Mouse (Mus musculus) gonadal fat pad, adult 2 months (tissue): ENCODE data around the gene Chn1. TPM values are rescaled to one million over a fixed set of nuclear protein-coding genes. Genes with fewer than 3 reads are reported as not detected.

Experiments
- DNase-seq: peaks from one replicate; pipeline ENCODE4 v3.0.0-alpha.2; 2012; ENCODE audit warnings: low read depth
- polyA plus RNA-seq: library from polyadenylated mRNA; depleted of rRNA; stranded (reverse); fragments of >200 nt; gene quantifications from 2 replicates; pipeline ENCODE4 v1.2.3, GENCODE M21; 2012

The Chn1 gene
- polyA plus RNA-seq, 1 experiment = 18.1 TPM

GRCm38 (mm10) chr2:73636387-73636786 is 138.8 kb downstream of the Chn1 start:
- no peak for DNase-seq

DNA sequence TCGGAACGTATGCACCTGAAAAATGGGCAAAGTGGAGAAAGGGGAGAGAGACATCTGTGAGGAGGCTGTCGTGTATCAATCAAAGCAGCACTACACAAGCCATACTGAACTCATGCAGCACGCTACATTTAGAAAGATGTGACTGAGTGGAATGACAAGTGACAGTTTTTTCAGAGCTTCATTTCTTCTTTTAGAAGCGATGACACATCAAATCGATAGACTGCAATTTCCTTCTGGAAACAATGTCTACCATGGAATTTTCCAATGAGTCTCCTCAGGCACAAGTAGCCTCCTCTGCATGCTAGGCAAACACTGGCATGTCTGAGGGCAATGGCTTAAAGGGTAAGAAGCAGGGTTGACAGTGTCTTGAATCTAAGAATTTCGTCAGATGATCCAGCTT is 143.3 kb downstream of the Chn1 start:
- DNase-seq = no peak

DNA sequence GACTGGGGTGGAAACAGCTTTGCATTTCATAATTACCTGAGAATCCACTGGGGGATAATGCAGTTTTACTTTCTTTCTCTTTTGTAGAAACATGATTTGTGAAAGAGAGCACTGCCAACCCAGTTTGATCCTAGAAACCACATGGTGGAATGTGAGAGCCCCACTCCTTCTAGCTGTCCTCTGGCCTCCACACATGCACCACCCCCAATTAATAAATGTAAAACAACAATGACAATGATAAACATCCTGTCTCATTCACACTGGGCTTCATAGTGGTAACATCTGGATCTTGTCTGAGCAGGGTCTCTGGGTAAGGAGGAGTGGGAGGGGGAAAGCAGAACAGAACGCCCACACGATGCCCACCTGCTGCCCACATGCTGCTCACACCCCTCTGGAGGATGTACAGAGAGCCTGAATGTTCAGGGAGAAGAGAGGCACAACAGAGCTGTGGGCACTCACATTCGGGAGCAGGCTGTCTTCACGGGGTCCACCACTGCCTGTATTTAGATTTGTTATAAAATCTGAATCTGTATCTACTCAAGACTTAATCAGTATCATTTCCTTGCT is 156.6 kb downstream of the Chn1 start:
- DNase-seq = no peak

- DNase-seq = no peak
These were observed 158.6 kb downstream of the Chn1 start for GRCm38 (mm10) chr2:73616434-73617057.

GRCm38 (mm10) chr2:73615456-73615855 is 159.7 kb downstream of the Chn1 start:
- DNase-seq = no peak

GRCm38 (mm10) chr2:73614303-73614702 is 160.8 kb downstream of the Chn1 start:
- no peak for DNase-seq

- DNase-seq = no peak
These were observed 162.2 kb downstream of the Chn1 start for GRCm38 (mm10) chr2:73612941-73613340.

- DNase-seq = no peak
These were observed 162.7 kb downstream of the Chn1 start for GRCm38 (mm10) chr2:73612367-73612914.

DNA sequence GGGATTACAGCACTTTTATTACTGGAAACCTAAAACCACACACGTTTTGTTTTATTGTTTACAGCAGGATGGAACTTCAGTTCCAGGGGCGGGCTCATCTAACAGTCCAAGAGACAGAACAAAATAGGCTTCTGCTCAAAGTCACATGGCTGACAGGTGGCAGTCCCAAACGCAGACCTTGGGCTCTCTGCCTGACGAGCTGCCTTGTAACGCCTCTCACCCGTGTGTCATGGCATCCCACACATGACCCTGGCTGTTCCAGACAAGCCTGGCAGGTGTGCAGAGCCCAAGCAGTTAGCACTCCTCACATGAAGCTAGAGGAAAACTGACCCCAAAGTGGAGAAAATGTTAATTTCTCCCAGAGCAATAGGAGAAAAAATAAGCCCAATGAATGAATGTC is 163.3 kb downstream of the Chn1 start:
- DNase-seq = no peak

DNA sequence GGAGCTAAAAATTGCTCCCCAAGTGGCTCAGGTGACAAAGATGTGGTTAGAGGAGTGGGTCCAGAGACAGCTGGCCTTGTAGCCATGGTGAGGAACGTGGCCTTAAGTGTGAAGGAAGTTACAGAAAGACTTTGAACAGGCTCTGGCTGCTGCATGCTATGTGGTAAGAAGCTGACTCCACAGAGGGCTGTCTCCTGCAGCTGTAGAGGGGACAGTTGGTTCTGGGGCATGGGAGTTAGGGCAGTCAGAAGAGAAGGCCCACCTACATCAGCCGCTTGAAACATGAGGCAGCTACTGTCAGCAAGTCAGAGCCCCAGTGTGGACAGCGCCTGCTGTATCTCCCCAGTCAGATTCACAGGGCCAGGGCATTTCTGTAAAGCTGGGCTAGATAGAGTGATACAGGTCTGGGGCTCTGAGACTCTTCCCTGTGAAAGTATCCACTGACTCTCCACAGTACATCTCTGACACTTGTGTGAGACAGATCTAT is 165.4 kb downstream of the Chn1 start:
- no peak for DNase-seq

GRCm38 (mm10) chr2:73609067-73609723 is 166.0 kb downstream of the Chn1 start:
- DNase-seq = no peak

GRCm38 (mm10) chr2:73608391-73608790 is 166.8 kb downstream of the Chn1 start:
- DNase-seq = no peak

DNA sequence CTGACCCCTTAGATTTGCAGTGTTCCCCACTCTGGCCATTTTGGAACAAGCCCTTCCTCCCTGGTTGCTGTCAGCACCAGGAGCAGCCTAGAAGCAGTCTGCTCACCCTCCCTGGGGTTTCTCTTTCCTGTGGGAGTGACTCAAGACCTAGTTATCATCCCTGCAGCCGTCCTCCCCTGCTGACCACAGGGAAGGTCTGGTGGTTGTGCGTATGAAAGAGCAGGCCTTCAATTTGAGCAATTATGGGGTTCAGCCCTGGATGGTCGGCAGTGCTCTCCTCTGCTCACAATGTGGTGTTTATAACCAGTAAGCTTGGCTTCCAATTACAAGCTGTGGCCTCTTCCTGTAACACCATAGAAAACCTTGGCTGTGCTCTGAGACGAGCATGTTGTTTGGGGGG is 167.5 kb downstream of the Chn1 start:
- DNase-seq = no peak

DNA sequence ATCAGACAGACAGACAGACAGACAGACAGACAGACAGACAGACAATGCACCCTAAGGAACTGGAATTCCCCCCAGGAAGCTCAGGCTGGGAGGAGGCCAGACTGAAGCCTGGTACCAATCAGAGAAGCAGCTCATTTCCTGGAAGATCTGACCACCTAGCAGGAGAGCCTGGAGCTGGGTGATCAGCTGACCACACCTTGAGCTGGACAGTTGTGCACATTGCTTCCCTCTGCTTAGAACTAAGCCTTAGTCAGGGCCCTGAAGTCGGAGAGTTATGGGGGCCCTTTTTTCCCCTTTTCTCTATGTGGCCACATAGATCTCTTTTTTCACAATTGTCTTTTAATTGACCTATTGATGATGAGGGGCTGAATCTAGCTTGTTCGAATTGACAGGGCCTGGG is 168.0 kb downstream of the Chn1 start:
- no peak for DNase-seq

DNA sequence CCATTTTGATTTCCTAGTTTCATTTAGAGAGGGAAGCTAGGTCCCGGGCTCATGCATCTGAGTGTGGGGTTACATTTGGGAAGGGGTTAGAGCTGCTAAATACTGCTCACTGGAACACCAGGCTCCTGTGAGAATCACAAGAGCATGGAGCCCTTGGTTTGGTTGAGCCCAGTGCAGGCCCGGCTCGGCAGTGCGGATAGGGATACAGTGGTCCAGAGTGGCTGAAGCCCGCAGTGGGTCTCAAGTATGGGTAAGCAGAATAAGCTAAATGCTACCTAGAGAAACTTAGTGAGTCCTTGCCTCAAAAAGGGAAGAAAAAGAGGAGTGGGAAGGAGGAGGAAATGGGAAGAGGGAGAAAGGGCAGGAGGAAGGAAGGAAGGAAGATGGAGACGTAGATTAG is 168.5 kb downstream of the Chn1 start:
- no peak for DNase-seq

DNA sequence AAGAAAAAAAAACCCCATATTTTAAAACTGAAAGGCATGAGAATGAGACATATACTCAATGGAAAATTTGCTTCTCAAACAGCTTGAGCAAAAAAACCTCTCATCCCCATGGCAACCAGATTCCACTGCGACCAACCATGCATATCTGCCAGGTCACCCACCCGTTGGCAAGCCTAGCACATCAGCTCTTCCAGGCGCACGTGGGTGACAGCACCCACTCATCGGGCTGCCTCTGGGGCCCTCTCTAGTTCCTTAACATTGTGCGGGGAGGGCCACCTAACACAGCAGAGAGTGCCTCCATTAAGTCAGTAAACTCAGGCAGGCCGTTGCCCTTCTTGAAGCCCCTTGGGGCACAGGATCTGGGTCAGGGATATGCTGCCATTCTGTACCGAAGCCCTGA is 170.1 kb downstream of the Chn1 start:
- no peak for DNase-seq

GRCm38 (mm10) chr2:73604579-73604978 is 170.6 kb downstream of the Chn1 start:
- DNase-seq = no peak

GRCm38 (mm10) chr2:73600650-73601049 is 174.5 kb downstream of the Chn1 start:
- no peak for DNase-seq

- no peak for DNase-seq
These were observed 177.4 kb downstream of the Chn1 start for GRCm38 (mm10) chr2:73597772-73598171.

DNA sequence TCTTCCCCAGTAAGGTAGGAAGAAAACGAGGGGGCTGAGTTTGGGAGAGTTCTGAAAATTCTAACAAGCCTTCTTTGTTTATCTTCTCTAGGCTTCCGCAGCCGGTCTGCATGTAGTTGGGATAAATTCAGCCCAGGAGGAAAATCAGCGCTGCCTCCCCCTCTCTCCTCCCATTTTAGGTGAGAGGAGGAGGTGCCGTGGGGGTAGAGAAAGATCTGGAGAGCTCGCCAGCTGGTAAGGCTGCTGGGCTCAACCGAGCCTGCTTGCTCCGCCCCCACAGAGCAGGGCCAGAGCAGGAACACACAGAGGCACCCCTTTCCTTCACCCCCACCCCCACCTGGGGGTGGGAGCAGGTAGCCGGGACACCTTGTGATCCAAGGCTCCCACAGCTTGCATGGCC is 178.4 kb downstream of the Chn1 start:
- no peak for DNase-seq

- no peak for DNase-seq
These were observed 178.8 kb downstream of the Chn1 start for GRCm38 (mm10) chr2:73596326-73596725.

- DNase-seq = no peak
These were observed 182.1 kb downstream of the Chn1 start for GRCm38 (mm10) chr2:73593101-73593439.
